Mouse (Mus musculus) liver, postnatal 0 days (tissue): ENCODE results near the gene Zfp428.

Source experiments
- CTCF ChIP-seq: sonication (generic); IDR thresholded peaks from 2 replicates; pipeline ENCODE4 v1.5.1; 2016; ENCODE audit warnings: antibody characterized with exemption, low read depth
- EP300 ChIP-seq: IDR thresholded peaks from 2 replicates; pipeline ENCODE4 v1.6.1; 2016; ENCODE audit warnings: antibody characterized with exemption, low read depth, mild to moderate bottlenecking

DNA sequence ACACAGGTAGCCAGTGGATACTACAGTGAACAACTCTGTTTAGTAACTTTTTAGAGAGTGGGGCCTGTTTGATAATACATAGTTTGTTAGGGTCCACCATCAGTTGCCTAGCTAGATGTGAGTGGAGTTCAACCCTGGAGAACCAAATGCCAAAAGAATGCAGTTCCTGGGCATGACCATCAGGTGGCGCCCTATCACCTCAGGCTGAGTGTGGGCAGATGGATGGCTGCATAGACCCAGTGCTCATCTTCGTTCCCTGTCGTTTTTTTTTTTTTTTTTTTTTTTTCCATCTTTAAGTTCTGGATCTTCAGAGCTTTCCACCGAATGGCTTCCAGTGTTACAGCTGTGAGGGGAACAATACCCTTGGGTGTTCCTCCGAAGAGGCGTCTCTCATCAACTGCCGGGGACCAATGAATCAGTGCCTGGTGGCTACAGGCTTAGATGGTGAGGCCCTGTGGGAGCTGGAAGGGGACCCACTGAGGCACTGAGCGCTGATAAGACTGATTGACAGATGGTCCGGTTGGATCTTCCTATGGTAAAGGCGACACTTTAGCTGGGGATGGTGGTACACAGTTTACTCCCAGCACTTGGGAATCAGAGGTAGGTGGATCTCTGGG lies 32.8 kb upstream of the Zfp428 start:
- TF ChIP-seq CTCF: peak; percentile 94
- TF ChIP-seq EP300: no peak
